Mouse (Mus musculus) stomach, postnatal 0 days (tissue): ENCODE data around the gene Dgki.

ENCODE experiments used
- CTCF ChIP-seq: IDR thresholded peaks from 2 replicates; pipeline ENCODE4 v1.5.1; 2016; ENCODE audit warnings: antibody characterized with exemption, low read depth, mild to moderate bottlenecking, moderate library complexity
- EP300 ChIP-seq: optimal IDR thresholded peaks from 2 replicates; pipeline ENCODE3; 2016; ENCODE audit warnings: antibody characterized with exemption

- TF ChIP-seq CTCF = no peak
- TF ChIP-seq EP300 = no peak
Observed at GRCm38 (mm10) chr6:37262486-37262885, 37.5 kb downstream of the Dgki start.
